Mouse (Mus musculus) liver, adult 2 months (tissue): ENCODE measurements around the gene Gsc2.

Source experiments
- CTCF ChIP-seq: fragments of 200-500 bp; IDR thresholded peaks from 2 replicates; pipeline ENCODE4 v1.5.1; 2011; ENCODE audit warnings: low read depth, low read length, control low read depth
- POLR2A ChIP-seq: fragments of 200-500 bp; IDR thresholded peaks from 2 replicates; pipeline ENCODE4 v1.6.1; 2011; ENCODE audit warnings: low read length, control low read depth; ENCODE audit not compliant: insufficient read depth; ENCODE audit errors: extremely low read depth

GRCm38 (mm10) chr16:17920586-17920985, 5.7 kb upstream of the Gsc2 start:
- TF ChIP-seq POLR2A (no peak), CTCF (no peak)
